Mouse (Mus musculus): ENCODE data around the gene Asic4. TPM values are rescaled to one million over a fixed set of nuclear protein-coding genes. Genes with fewer than 3 reads are reported as not detected.

Gene Asic4
- polyA plus RNA-seq, 1 experiment from 2014 or later: 2.9 TPM

- Histone ChIP-seq H3K9me3 (ENCODE audit: control insufficient read depth, low read length) (no peaks in the 10 kb centered on the region), H3K9ac (ENCODE audit: low read length) (no peak overlapping the region), H3K4me3 (ENCODE audit: low read depth, low read length) (no peak overlapping the region), H3K27ac (ENCODE audit: low read depth, low read length) (no peak overlapping the region), H3K27me3 (ENCODE audit: control insufficient read depth, insufficient read depth, low read length) (0 out of 2 replicates have a peak, but pooled peaks cover 2% of the 10 kb centered on the region), H3K4me2 (ENCODE audit: low read depth) (no peak overlapping the region), H3K4me1 (ENCODE audit: control insufficient read depth, insufficient read depth, low read length) (peaks cover 30% of the 10 kb centered on the region), H3K36me3 (ENCODE audit: control insufficient read depth, insufficient read depth, low read length) (no peaks in the 10 kb centered on the region; the same call in 1 of the 2 replicates)
- 96% methylated on average over 7 of the region's 7 CpGs for WGBS
- no peak for ATAC-seq (ENCODE audit: insufficient read depth, low FRiP score, low TSS enrichment)
- DNase-seq (ENCODE audit: low spot score): no peak
Observed at GRCm38 (mm10) chr1:75440661-75441060, 9.6 kb upstream of the Asic4 start.

- 87% methylated on average over 15 of the region's 15 CpGs for WGBS
- Histone ChIP-seq H3K4me2 (ENCODE audit: low read depth) (no peak overlapping the region), H3K27me3 (ENCODE audit: control insufficient read depth, insufficient read depth, low read length) (0 out of 2 replicates have a peak, but pooled peaks cover 2% of the 10 kb centered on the region), H3K27ac (ENCODE audit: low read depth, low read length) (no peak overlapping the region), H3K9ac (ENCODE audit: low read length) (no peak overlapping the region), H3K9me3 (ENCODE audit: control insufficient read depth, low read length) (no peaks in the 10 kb centered on the region), H3K36me3 (ENCODE audit: control insufficient read depth, insufficient read depth, low read length) (no peaks in the 10 kb centered on the region; the same call in 1 of the 2 replicates), H3K4me1 (ENCODE audit: control insufficient read depth, insufficient read depth, low read length) (peaks cover 36% of the 10 kb centered on the region), H3K4me3 (ENCODE audit: low read depth, low read length) (no peak overlapping the region)
- ATAC-seq (ENCODE audit: insufficient read depth, low FRiP score, low TSS enrichment) (no peak), DNase-seq (ENCODE audit: low spot score) (no peak)
Observed at GRCm38 (mm10) chr1:75441471-75441996, 8.7 kb upstream of the Asic4 start.

- WGBS: 87% methylated on average over 9 of the region's 9 CpGs
- no peak for ATAC-seq (ENCODE audit: insufficient read depth, low FRiP score, low TSS enrichment)
- H3K36me3 ChIP-seq (ENCODE audit: control insufficient read depth, insufficient read depth, low read length): no peaks in the 10 kb centered on the region; the same call in 1 of the 2 replicates
- DNase-seq (ENCODE audit: low spot score): no peak
- no peak overlapping the region for H3K4me2 ChIP-seq (ENCODE audit: low read depth)
- 0 out of 2 replicates have a peak, but pooled peaks cover 2% of the 10 kb centered on the region for H3K27me3 ChIP-seq (ENCODE audit: control insufficient read depth, insufficient read depth, low read length)
- no peaks in the 10 kb centered on the region for H3K9me3 ChIP-seq (ENCODE audit: control insufficient read depth, low read length)
- H3K27ac ChIP-seq (ENCODE audit: low read depth, low read length): no peak overlapping the region
- peaks cover 41% of the 10 kb centered on the region for H3K4me1 ChIP-seq (ENCODE audit: control insufficient read depth, insufficient read depth, low read length)
- no peak overlapping the region for H3K9ac ChIP-seq (ENCODE audit: low read length)
- H3K4me3 ChIP-seq (ENCODE audit: low read depth, low read length): no peak overlapping the region
Observed at GRCm38 (mm10) chr1:75442171-75442570, 8.1 kb upstream of the Asic4 start.

- WGBS: 42% methylated on average over 8 of the region's 8 CpGs
- Histone ChIP-seq H3K4me2 (ENCODE audit: low read depth) (no peak overlapping the region; the same call in 1 of the 2 replicates), H3K4me1 (ENCODE audit: control insufficient read depth, insufficient read depth, low read length) (peaks cover 47% of the 10 kb centered on the region), H3K27me3 (ENCODE audit: control insufficient read depth, insufficient read depth, low read length) (0 out of 2 replicates have a peak, but pooled peaks cover 2% of the 10 kb centered on the region), H3K36me3 (ENCODE audit: control insufficient read depth, insufficient read depth, low read length) (no peaks in the 10 kb centered on the region; the same call in 1 of the 2 replicates), H3K27ac (ENCODE audit: low read depth, low read length) (peak overlapping the region; percentile 71), H3K9me3 (ENCODE audit: control insufficient read depth, low read length) (no peaks in the 10 kb centered on the region), H3K4me3 (ENCODE audit: low read depth, low read length) (no peak overlapping the region), H3K9ac (ENCODE audit: low read length) (no peak overlapping the region)
- no peak for DNase-seq (ENCODE audit: low spot score)
- no peak for ATAC-seq (ENCODE audit: insufficient read depth, low FRiP score, low TSS enrichment)
Observed at GRCm38 (mm10) chr1:75442811-75443210, 7.4 kb upstream of the Asic4 start.

- WGBS: 25% methylated on average over 13 of the region's 13 CpGs
- DNase-seq (ENCODE audit: low spot score): no peak
Observed at GRCm38 (mm10) chr1:75443247-75444024, 6.8 kb upstream of the Asic4 start.

GRCm38 (mm10) chr1:75444208-75444607, 6.0 kb upstream of the Asic4 start:
- peaks cover 61% of the 10 kb centered on the region for H3K4me1 ChIP-seq (ENCODE audit: control insufficient read depth, insufficient read depth, low read length)

More at GRCm38 (mm10) chr1:75443247-75444024, 6.8 kb upstream of the Asic4 start:
- H3K4me3 ChIP-seq (ENCODE audit: low read depth, low read length): no peak overlapping the region
- H3K4me1 ChIP-seq (ENCODE audit: control insufficient read depth, insufficient read depth, low read length): peaks cover 53% of the 10 kb centered on the region
- H3K9ac ChIP-seq (ENCODE audit: low read length): 0 out of 2 replicates have a peak overlapping the region, but pooled peaks have one; percentile 26
- H3K4me2 ChIP-seq (ENCODE audit: low read depth): peak overlapping the region; percentile 21; the same call in 1 of the 2 replicates
- H3K9me3 ChIP-seq (ENCODE audit: control insufficient read depth, low read length): no peaks in the 10 kb centered on the region
- no peak for ATAC-seq (ENCODE audit: insufficient read depth, low FRiP score, low TSS enrichment)
- H3K27ac ChIP-seq (ENCODE audit: low read depth, low read length): peak overlapping the region; percentile 71
- no peaks in the 10 kb centered on the region; the same call in 1 of the 2 replicates for H3K36me3 ChIP-seq (ENCODE audit: control insufficient read depth, insufficient read depth, low read length)
- 0 out of 2 replicates have a peak, but pooled peaks cover 2% of the 10 kb centered on the region for H3K27me3 ChIP-seq (ENCODE audit: control insufficient read depth, insufficient read depth, low read length)

GRCm38 (mm10) chr1:75445141-75445701, 5.0 kb upstream of the Asic4 start:
- peaks cover 68% of the 10 kb centered on the region for H3K4me1 ChIP-seq (ENCODE audit: control insufficient read depth, insufficient read depth, low read length)
- peak overlapping the region; percentile 44 for H3K9ac ChIP-seq (ENCODE audit: low read length)
- no peaks in the 10 kb centered on the region for H3K9me3 ChIP-seq (ENCODE audit: control insufficient read depth, low read length)
- H3K27ac ChIP-seq (ENCODE audit: low read depth, low read length): peak overlapping the region; percentile 88
- no peak for ATAC-seq (ENCODE audit: insufficient read depth, low FRiP score, low TSS enrichment)
- 16% methylated on average over 9 of the region's 9 CpGs for WGBS
- DNase-seq (ENCODE audit: low spot score): no peak
- no peaks in the 10 kb centered on the region; the same call in 1 of the 2 replicates for H3K36me3 ChIP-seq (ENCODE audit: control insufficient read depth, insufficient read depth, low read length)
- H3K4me3 ChIP-seq (ENCODE audit: low read depth, low read length): peak overlapping the region; percentile 3; the same call in 1 of the 2 replicates
- H3K4me2 ChIP-seq (ENCODE audit: low read depth): peak overlapping the region; percentile 35; the same call in 1 of the 2 replicates
- peaks cover 15% of the 10 kb centered on the region for H3K27me3 ChIP-seq (ENCODE audit: control insufficient read depth, insufficient read depth, low read length)

More at GRCm38 (mm10) chr1:75444208-75444607, 6.0 kb upstream of the Asic4 start:
- no peak for DNase-seq (ENCODE audit: low spot score)
- peaks cover 5% of the 10 kb centered on the region for H3K27me3 ChIP-seq (ENCODE audit: control insufficient read depth, insufficient read depth, low read length)
- no peak for ATAC-seq (ENCODE audit: insufficient read depth, low FRiP score, low TSS enrichment)
- no peak overlapping the region for H3K4me2 ChIP-seq (ENCODE audit: low read depth)
- no peaks in the 10 kb centered on the region for H3K9me3 ChIP-seq (ENCODE audit: control insufficient read depth, low read length)
- H3K4me3 ChIP-seq (ENCODE audit: low read depth, low read length): no peak overlapping the region
- 21% methylated on average over 3 of the region's 3 CpGs for WGBS
- H3K36me3 ChIP-seq (ENCODE audit: control insufficient read depth, insufficient read depth, low read length): no peaks in the 10 kb centered on the region; the same call in 1 of the 2 replicates
- peak overlapping the region; percentile 88 for H3K27ac ChIP-seq (ENCODE audit: low read depth, low read length)
- H3K9ac ChIP-seq (ENCODE audit: low read length): no peak overlapping the region

GRCm38 (mm10) chr1:75445751-75446611, 4.3 kb upstream of the Asic4 start:
- ATAC-seq (ENCODE audit: insufficient read depth, low FRiP score, low TSS enrichment) (peak; percentile 9), DNase-seq (ENCODE audit: low spot score) (peak; percentile 85)
- Histone ChIP-seq H3K9ac (ENCODE audit: low read length) (peak overlapping the region; percentile 44), H3K27me3 (ENCODE audit: control insufficient read depth, insufficient read depth, low read length) (peaks cover 23% of the 10 kb centered on the region), H3K4me3 (ENCODE audit: low read depth, low read length) (peak overlapping the region; percentile 7; the same call in 1 of the 2 replicates), H3K4me2 (ENCODE audit: low read depth) (peak overlapping the region; percentile 35), H3K27ac (ENCODE audit: low read depth, low read length) (peak overlapping the region; percentile 88), H3K4me1 (ENCODE audit: control insufficient read depth, insufficient read depth, low read length) (peaks cover 75% of the 10 kb centered on the region), H3K9me3 (ENCODE audit: control insufficient read depth, low read length) (no peaks in the 10 kb centered on the region), H3K36me3 (ENCODE audit: control insufficient read depth, insufficient read depth, low read length) (no peaks in the 10 kb centered on the region; the same call in 1 of the 2 replicates)
- under 1% methylated on average over 22 of the region's 22 CpGs for WGBS
